Mouse (Mus musculus): ENCODE measurements at regions not wholly inside any gene's neighbourhood (a gene's known extent, or its start where the extent isn't known, plus 50 kb on each side); places are given as distances from the start of the nearest gene placed in this dataset.

DNA sequence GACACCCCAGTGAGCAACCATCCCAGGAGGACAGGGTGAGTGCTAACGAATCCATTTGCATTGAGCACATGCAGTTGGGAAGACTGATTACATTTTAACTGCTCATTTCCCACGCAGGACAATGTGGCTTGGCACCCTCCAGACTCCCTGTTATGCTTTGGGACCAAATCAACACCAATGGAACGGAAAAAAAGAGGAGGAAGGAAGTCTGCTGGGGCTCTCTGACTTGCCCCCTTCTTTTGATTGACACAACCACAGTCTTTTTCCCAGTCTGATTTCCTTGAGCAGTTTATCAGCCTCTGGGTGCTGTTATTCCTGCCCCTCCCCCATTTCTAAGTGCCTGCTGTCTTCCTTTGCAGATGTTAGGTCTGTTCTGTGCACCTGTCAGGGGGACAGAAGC is 321.0 kb downstream of the Rps15a start:
- H3K9me3 ChIP-seq (ENCODE audit: control insufficient read depth, low read length): no peaks in the 10 kb centered on the region
- ATAC-seq (ENCODE audit: insufficient number of reproducible peaks, insufficient read depth, low FRiP score, low read depth): no peak
- no peaks in the 10 kb centered on the region for H3K36me3 ChIP-seq (ENCODE audit: control insufficient read depth, insufficient read depth, low read length)
- no peak overlapping the region for H3K4me2 ChIP-seq (ENCODE audit: low read length)
- H3K4me1 ChIP-seq (ENCODE audit: control insufficient read depth in 2 of 2, insufficient read depth in 2 of 2, low read length in 2 of 2): 0 out of 4 replicates have a peak, but pooled peaks cover 0 to 2% of the 10 kb centered on the region in 2 experiments
- H3K27me3 ChIP-seq (ENCODE audit: control insufficient read depth, insufficient read depth, low read length): no peaks in the 10 kb centered on the region
- H3K27ac ChIP-seq (replicated peaks in 1 of 2; ENCODE audit: control insufficient read depth in 1 of 2, insufficient read depth in 1 of 2, low read depth in 2 of 2, low read length in 2 of 2): no peak overlapping the region
- H3K4me3 ChIP-seq (ENCODE audit: control insufficient read depth in 1 of 2, insufficient read depth in 1 of 2, low read depth in 1 of 2, low read length in 2 of 2): no peak overlapping the region
- whole genome bisulfite sequencing: 18% methylated on average over 3 of the region's 3 CpGs
- no peak overlapping the region for H3K9ac ChIP-seq (ENCODE audit: low read length)

DNA sequence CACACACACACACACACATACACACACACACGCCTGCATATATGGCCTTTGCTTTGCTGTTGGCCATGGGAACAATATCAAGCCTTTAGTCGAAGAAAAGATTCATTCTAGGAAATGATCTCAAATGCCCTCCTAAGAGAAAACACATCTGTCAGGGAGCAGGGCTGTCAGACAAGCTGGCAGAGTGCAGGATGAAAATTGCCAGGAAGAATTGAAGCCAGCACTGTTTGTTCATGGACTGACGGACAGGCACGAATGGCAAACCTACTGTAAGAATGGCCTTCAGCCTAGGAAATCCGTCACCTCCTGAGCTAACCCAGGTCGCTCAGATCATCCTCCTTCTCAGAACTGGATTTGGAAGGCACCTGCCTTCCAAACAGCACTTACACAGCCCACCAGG is 322.0 kb downstream of the Rps15a start:
- Histone ChIP-seq H3K4me2 (ENCODE audit: low read length) (no peak overlapping the region), H3K4me3 (ENCODE audit: control insufficient read depth in 1 of 2, insufficient read depth in 1 of 2, low read depth in 1 of 2, low read length in 2 of 2) (no peak overlapping the region)

DNA sequence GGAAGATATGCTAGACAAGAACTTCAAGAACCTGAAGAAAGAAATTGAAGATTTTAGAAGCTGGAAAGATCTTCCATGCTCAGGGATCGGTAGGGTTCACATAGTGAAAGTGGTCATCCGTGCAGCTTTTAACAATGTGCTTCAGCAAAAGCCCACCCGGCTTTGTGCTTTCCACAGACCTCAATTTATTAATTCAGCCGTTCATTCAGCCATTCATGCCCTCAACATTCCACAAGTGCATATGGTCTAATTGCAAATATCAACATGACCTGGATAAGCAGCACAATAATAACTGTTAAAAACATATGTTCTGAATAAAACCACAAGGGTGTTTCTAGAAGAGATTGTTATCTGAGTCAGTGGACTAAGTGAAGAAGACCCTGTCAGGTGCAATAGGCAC is 323.5 kb downstream of the Rps15a start:
- H3K4me2 ChIP-seq (ENCODE audit: low read length): no peak overlapping the region
- H3K36me3 ChIP-seq (ENCODE audit: control insufficient read depth, insufficient read depth, low read length): no peaks in the 10 kb centered on the region
- 86% methylated on average over 4 of the region's 4 CpGs for WGBS
- no peak overlapping the region for H3K9ac ChIP-seq (ENCODE audit: low read length)
- H3K27me3 ChIP-seq (ENCODE audit: control insufficient read depth, insufficient read depth, low read length): no peaks in the 10 kb centered on the region
- no peak overlapping the region for H3K4me3 ChIP-seq (ENCODE audit: control insufficient read depth in 1 of 2, insufficient read depth in 1 of 2, low read depth in 1 of 2, low read length in 2 of 2)
- H3K27ac ChIP-seq (replicated peaks in 1 of 2; ENCODE audit: control insufficient read depth in 1 of 2, insufficient read depth in 1 of 2, low read depth in 2 of 2, low read length in 2 of 2): no peak overlapping the region
- no peak for ATAC-seq (ENCODE audit: insufficient number of reproducible peaks, insufficient read depth, low FRiP score, low read depth)
- H3K4me1 ChIP-seq (ENCODE audit: control insufficient read depth in 2 of 2, insufficient read depth in 2 of 2, low read length in 2 of 2): 0 out of 4 replicates have a peak, but pooled peaks cover 0 to 2% of the 10 kb centered on the region in 2 experiments
- no peaks in the 10 kb centered on the region for H3K9me3 ChIP-seq (ENCODE audit: control insufficient read depth, low read length)

More for the DNA sequence above, 322.0 kb downstream of the Rps15a start:
- H3K9ac ChIP-seq (ENCODE audit: low read length): no peak overlapping the region
- H3K4me1 ChIP-seq (ENCODE audit: control insufficient read depth in 2 of 2, insufficient read depth in 2 of 2, low read length in 2 of 2): 0 out of 4 replicates have a peak, but pooled peaks cover 0 to 2% of the 10 kb centered on the region in 2 experiments
- H3K9me3 ChIP-seq (ENCODE audit: control insufficient read depth, low read length): no peaks in the 10 kb centered on the region
- no peak overlapping the region for H3K27ac ChIP-seq (replicated peaks in 1 of 2; ENCODE audit: control insufficient read depth in 1 of 2, insufficient read depth in 1 of 2, low read depth in 2 of 2, low read length in 2 of 2)
- no peaks in the 10 kb centered on the region for H3K36me3 ChIP-seq (ENCODE audit: control insufficient read depth, insufficient read depth, low read length)
- H3K27me3 ChIP-seq (ENCODE audit: control insufficient read depth, insufficient read depth, low read length): no peaks in the 10 kb centered on the region
- no peak for ATAC-seq (ENCODE audit: insufficient number of reproducible peaks, insufficient read depth, low FRiP score, low read depth)
- WGBS: 69% methylated on average over 6 of the region's 6 CpGs

DNA sequence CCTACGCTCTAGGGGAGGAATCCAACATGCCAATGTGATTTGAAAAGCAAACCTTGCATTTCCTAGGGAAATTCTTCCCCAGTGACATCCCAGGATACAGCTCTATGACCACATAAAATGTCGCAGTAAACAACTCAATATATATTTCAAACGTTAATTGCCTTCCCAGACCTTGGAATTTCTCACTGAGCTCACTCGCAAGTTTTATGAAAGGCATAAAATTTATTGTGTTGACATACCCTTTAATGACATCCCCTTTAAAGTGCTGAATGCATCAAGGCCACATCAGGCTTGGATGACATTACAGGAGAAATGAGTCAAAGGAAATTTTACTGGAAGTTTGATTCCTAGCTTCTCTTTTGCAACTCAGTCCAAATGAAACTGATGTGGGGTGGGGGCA is 337.0 kb downstream of the Rps15a start:
- Histone ChIP-seq H3K36me3 (ENCODE audit: control insufficient read depth, insufficient read depth, low read length) (no peaks in the 10 kb centered on the region), H3K27me3 (ENCODE audit: control insufficient read depth, insufficient read depth, low read length) (no peaks in the 10 kb centered on the region), H3K9ac (ENCODE audit: low read length) (no peak overlapping the region), H3K4me2 (ENCODE audit: low read length) (no peak overlapping the region), H3K4me1 (ENCODE audit: control insufficient read depth in 2 of 2, insufficient read depth in 2 of 2, low read length in 2 of 2) (no peaks in the 10 kb centered on the region), H3K27ac (replicated peaks in 1 of 2; ENCODE audit: control insufficient read depth in 1 of 2, insufficient read depth in 1 of 2, low read depth in 2 of 2, low read length in 2 of 2) (no peak overlapping the region), H3K4me3 (ENCODE audit: control insufficient read depth in 1 of 2, insufficient read depth in 1 of 2, low read depth in 1 of 2, low read length in 2 of 2) (no peak overlapping the region), H3K9me3 (ENCODE audit: control insufficient read depth, low read length) (no peaks in the 10 kb centered on the region)
- ATAC-seq (ENCODE audit: insufficient number of reproducible peaks, insufficient read depth, low FRiP score, low read depth): no peak
- WGBS: 66% methylated on average over 4 of the region's 4 CpGs

DNA sequence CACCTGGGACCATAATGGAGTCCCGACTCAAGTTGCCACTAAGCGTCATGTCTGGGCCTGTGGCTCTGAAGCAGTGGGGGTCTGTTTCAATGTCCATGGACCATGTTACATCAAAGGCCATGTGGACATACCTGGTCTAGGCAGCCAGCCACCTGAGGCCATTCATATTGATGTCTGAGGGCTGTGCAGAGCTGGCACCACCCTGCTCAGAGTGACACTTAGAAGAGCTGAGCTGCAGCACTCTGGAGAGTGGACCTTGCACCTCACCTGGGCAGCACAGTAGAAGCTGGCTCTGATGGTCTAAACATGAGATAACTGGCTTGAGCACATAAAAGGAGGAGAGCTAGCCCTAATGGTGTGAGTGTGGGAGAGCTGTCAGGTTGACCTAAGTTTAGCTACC is 338.1 kb downstream of the Rps15a start:
- H3K27me3 ChIP-seq (ENCODE audit: control insufficient read depth, insufficient read depth, low read length): no peaks in the 10 kb centered on the region
- H3K4me1 ChIP-seq (ENCODE audit: control insufficient read depth in 2 of 2, insufficient read depth in 2 of 2, low read length in 2 of 2): no peaks in the 10 kb centered on the region
- H3K9me3 ChIP-seq (ENCODE audit: control insufficient read depth, low read length): 0 out of 2 replicates have a peak, but pooled peaks cover 3% of the 10 kb centered on the region
- WGBS: 88% methylated on average over 2 of the region's 2 CpGs
- H3K27ac ChIP-seq (replicated peaks in 1 of 2; ENCODE audit: control insufficient read depth in 1 of 2, insufficient read depth in 1 of 2, low read depth in 2 of 2, low read length in 2 of 2): no peak overlapping the region
- no peak overlapping the region for H3K4me2 ChIP-seq (ENCODE audit: low read length)
- ATAC-seq (ENCODE audit: insufficient number of reproducible peaks, insufficient read depth, low FRiP score, low read depth): no peak
- H3K36me3 ChIP-seq (ENCODE audit: control insufficient read depth, insufficient read depth, low read length): no peaks in the 10 kb centered on the region
- H3K9ac ChIP-seq (ENCODE audit: low read length): no peak overlapping the region
- H3K4me3 ChIP-seq (ENCODE audit: control insufficient read depth in 1 of 2, insufficient read depth in 1 of 2, low read depth in 1 of 2, low read length in 2 of 2): no peak overlapping the region

DNA sequence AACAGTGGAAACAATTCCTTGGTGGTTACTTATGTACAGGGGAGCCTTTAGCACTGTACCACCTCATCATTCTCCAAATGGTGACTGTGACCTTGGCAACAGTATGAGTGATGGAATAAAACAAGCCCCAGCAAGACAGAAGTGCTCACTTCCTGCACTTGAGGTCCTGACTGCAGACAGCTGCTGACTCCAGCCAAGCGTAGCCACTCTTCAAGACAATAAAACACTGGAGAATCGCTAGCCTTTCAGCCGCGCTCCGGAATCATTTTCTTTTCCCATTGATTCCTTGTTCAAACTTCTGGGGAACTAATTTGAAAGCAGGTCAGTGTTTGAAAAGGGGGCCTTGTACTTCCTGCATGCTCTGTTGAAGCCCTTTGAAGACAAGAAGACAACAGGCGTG is 344.2 kb downstream of the Rps15a start:
- H3K4me3 ChIP-seq (ENCODE audit: control insufficient read depth in 1 of 2, insufficient read depth in 1 of 2, low read depth in 1 of 2, low read length in 2 of 2): no peak overlapping the region
- H3K27ac ChIP-seq (replicated peaks in 1 of 2; ENCODE audit: control insufficient read depth in 1 of 2, insufficient read depth in 1 of 2, low read depth in 2 of 2, low read length in 2 of 2): no peak overlapping the region
- no peak overlapping the region for H3K4me2 ChIP-seq (ENCODE audit: low read length)
- no peaks in the 10 kb centered on the region for H3K4me1 ChIP-seq (ENCODE audit: control insufficient read depth in 2 of 2, insufficient read depth in 2 of 2, low read length in 2 of 2)
- peaks cover 10% of the 10 kb centered on the region; the same call in 1 of the 2 replicates for H3K9me3 ChIP-seq (ENCODE audit: control insufficient read depth, low read length)
- ATAC-seq (ENCODE audit: insufficient number of reproducible peaks, insufficient read depth, low FRiP score, low read depth): no peak
- 90% methylated on average over 6 of the region's 6 CpGs for WGBS
- no peaks in the 10 kb centered on the region for H3K27me3 ChIP-seq (ENCODE audit: control insufficient read depth, insufficient read depth, low read length)
- no peaks in the 10 kb centered on the region for H3K36me3 ChIP-seq (ENCODE audit: control insufficient read depth, insufficient read depth, low read length)
- no peak overlapping the region for H3K9ac ChIP-seq (ENCODE audit: low read length)

DNA sequence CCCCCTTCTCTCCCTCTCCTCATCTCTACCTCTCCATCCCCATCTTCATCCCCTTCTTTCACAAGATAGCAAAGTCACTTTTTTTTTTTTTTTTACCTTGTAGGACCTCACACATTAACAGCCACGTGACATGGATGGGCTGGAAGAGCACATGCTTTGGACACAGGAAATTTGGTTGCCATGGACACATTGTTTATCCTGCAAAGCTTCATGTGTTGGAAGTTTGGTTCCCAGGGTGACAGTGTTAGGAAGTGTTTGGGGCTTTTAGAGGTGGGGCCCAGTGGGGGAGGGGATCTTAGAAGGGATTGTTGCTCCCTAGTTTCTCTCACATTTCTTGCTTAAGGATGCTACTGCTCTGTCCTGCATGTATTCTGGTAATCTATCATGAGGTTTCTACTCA is 356.5 kb downstream of the Rps15a start:
- Histone ChIP-seq H3K4me3 (ENCODE audit: control insufficient read depth in 1 of 2, insufficient read depth in 1 of 2, low read depth in 1 of 2, low read length in 2 of 2) (no peak overlapping the region), H3K9me3 (ENCODE audit: control insufficient read depth, low read length) (no peaks in the 10 kb centered on the region), H3K27me3 (ENCODE audit: control insufficient read depth, insufficient read depth, low read length) (no peaks in the 10 kb centered on the region), H3K4me2 (ENCODE audit: low read length) (no peak overlapping the region), H3K9ac (ENCODE audit: low read length) (no peak overlapping the region), H3K36me3 (ENCODE audit: control insufficient read depth, insufficient read depth, low read length) (no peaks in the 10 kb centered on the region), H3K27ac (replicated peaks in 1 of 2; ENCODE audit: control insufficient read depth in 1 of 2, insufficient read depth in 1 of 2, low read depth in 2 of 2, low read length in 2 of 2) (no peak overlapping the region), H3K4me1 (ENCODE audit: control insufficient read depth in 2 of 2, insufficient read depth in 2 of 2, low read length in 2 of 2) (no peaks in the 10 kb centered on the region)
- 27% methylated on average over 1 of the region's 1 CpGs for WGBS
- ATAC-seq (ENCODE audit: insufficient number of reproducible peaks, insufficient read depth, low FRiP score, low read depth): no peak

DNA sequence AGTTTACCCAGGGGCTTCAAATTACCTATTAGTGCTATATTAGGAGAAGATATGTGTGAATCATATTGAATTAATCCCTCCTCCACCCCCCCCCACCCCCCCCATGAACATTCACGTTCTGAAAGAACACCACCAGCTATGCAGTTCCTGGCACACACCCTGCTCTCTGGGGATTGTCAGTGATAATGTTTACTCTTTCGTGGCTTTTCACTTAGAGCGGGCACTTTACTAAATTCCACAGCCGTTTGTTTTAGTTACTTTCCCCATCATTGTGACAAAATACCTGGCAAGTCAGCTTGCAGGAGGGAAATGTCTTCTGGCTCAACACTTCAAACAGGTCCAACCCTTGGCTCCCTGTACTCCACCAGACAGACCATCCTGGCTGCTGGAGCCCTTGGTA is 359.0 kb downstream of the Rps15a start:
- no peak for ATAC-seq (ENCODE audit: insufficient number of reproducible peaks, insufficient read depth, low FRiP score, low read depth)
- Histone ChIP-seq H3K9ac (ENCODE audit: low read length) (no peak overlapping the region), H3K4me1 (ENCODE audit: control insufficient read depth in 2 of 2, insufficient read depth in 2 of 2, low read length in 2 of 2) (peaks cover 7 to 8% of the 10 kb centered on the region in 2 experiments; a peak in 3 of 4 replicates), H3K4me2 (ENCODE audit: low read length) (no peak overlapping the region), H3K9me3 (ENCODE audit: control insufficient read depth, low read length) (no peaks in the 10 kb centered on the region), H3K27me3 (ENCODE audit: control insufficient read depth, insufficient read depth, low read length) (no peaks in the 10 kb centered on the region), H3K36me3 (ENCODE audit: control insufficient read depth, insufficient read depth, low read length) (no peaks in the 10 kb centered on the region), H3K27ac (replicated peaks in 1 of 2; ENCODE audit: control insufficient read depth in 1 of 2, insufficient read depth in 1 of 2, low read depth in 2 of 2, low read length in 2 of 2) (no peak overlapping the region), H3K4me3 (ENCODE audit: control insufficient read depth in 1 of 2, insufficient read depth in 1 of 2, low read depth in 1 of 2, low read length in 2 of 2) (no peak overlapping the region)
- WGBS: 30% methylated on average over 4 of the region's 4 CpGs

Data from heart, embryonic 14.5 days (tissue).